Mouse (Mus musculus) limb, embryonic 14.5 days (tissue): Measurements from ENCODE around the gene Actc1. TPM values are rescaled to one million over a fixed set of nuclear protein-coding genes. Genes with fewer than 3 reads are reported as not detected.

Experiments used
- ATAC-seq: fragments of 200-750 bp; cut with Nextera tagmentation; 2 replicates; pipeline ENCODE4 v1.8.0; 2017; ENCODE audit warnings: low read depth, moderate number of reproducible peaks, moderate TSS enrichment; ENCODE audit not compliant: low FRiP score
- DNase-seq: peaks from one replicate; pipeline ENCODE4 v3.0.0-alpha.2; 2015; ENCODE audit warnings: low spot score
- H3K27ac ChIP-seq: fragments of 300-500 bp; sonication (generic); replicated peaks from 2 replicates; pipeline ENCODE4 v1.5.1; 2014; ENCODE audit warnings: low read depth, mild to moderate bottlenecking, low read length, moderate library complexity, mixed read lengths
- H3K27me3 ChIP-seq: fragments of 300-500 bp; sonication (generic); 2 replicates; pipeline ENCODE4 v1.6.1; 2014; ENCODE audit warnings: low read length, mixed read lengths; ENCODE audit not compliant: control insufficient read depth, insufficient read depth
- H3K36me3 ChIP-seq: fragments of 300-500 bp; sonication (generic); 2 replicates; pipeline ENCODE4 v1.6.1; 2014; ENCODE audit warnings: mild to moderate bottlenecking, low read length, moderate library complexity, mixed read lengths; ENCODE audit not compliant: control insufficient read depth, insufficient read depth
- H3K4me1 ChIP-seq: fragments of 300-500 bp; sonication (generic); 2 replicates; pipeline ENCODE4 v1.6.1; 2014; ENCODE audit warnings: antibody characterized with exemption, low read length, mixed read lengths; ENCODE audit not compliant: control insufficient read depth, insufficient read depth
- H3K4me2 ChIP-seq: fragments of 300-500 bp; sonication (generic); replicated peaks from 2 replicates; pipeline ENCODE4 v1.6.1; 2014; ENCODE audit warnings: low read depth, mild to moderate bottlenecking, low read length, moderate library complexity; ENCODE audit not compliant: severe bottlenecking
- H3K4me3 ChIP-seq: fragments of 300-500 bp; sonication (generic); replicated peaks from 2 replicates; pipeline ENCODE4 v1.5.1; 2014; ENCODE audit warnings: low read length
- H3K9ac ChIP-seq: fragments of 300-500 bp; sonication (generic); 2 replicates; pipeline ENCODE4 v1.6.1; 2014; ENCODE audit warnings: mild to moderate bottlenecking, low read depth, low read length, moderate library complexity; ENCODE audit not compliant: severe bottlenecking
- H3K9me3 ChIP-seq: fragments of 300-500 bp; sonication (generic); 2 replicates; pipeline ENCODE4 v1.6.1; 2016; ENCODE audit warnings: low read length; ENCODE audit not compliant: control insufficient read depth
- POLR2A ChIP-seq: fragments of 200-500 bp; IDR thresholded peaks from 2 replicates; pipeline ENCODE4 v1.8.0; 2012; ENCODE audit warnings: inconsistent platforms, mild to moderate bottlenecking, moderate library complexity, borderline replicate concordance; ENCODE audit not compliant: insufficient read depth, insufficient read length; ENCODE audit errors: extremely low read depth
- WGBS: fragments of 180-500 bp; shearing (Covaris S2); extraction: QIAGEN DNeasy Blood & Tissue Kit; methylation state at CpG from one replicate; pipeline ENCODE4 v1.1.7; 2014; 5-methylcytosine and 5-hydroxymethylcytosine counted together
- polyA plus RNA-seq, 2 experiments: library from polyadenylated mRNA; depleted of rRNA in 1 of 2; stranded (reverse) in 1 of 2; unstranded in 1 of 2; fragments of >200 nt; fragmentation: Nextera tagmentation in 1 of 2; extraction: Ambion mirVana in 1 of 2; gene quantifications; 2 replicates each; pipeline versions ENCODE4 v1.2.1 to v1.2.3; 2012 to 2014

The Actc1 gene
- polyA plus RNA-seq, 2 experiments = 1,255 to 1,344 TPM

DNA sequence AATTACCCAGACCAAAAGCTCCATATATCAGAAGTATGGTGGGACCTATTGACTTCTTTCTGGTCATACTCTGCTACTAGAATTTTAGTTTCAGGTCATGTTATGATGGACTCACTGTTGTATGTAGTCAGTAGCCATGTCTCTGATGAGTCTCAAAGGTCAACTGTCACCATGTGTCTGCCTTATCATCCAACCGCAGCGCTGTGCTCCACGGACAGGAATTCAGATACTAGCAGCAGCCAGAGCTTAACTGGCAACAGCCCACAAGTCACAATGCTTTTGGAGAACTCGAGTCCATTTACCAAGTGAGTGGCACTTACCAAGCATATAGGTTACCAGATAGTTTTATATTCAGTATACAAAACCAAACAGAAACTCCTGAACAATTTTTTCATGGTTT lies 44.3 kb upstream of the Actc1 start:
- no peak for ATAC-seq
- Histone ChIP-seq H3K27ac (no peak overlapping the region), H3K9me3 (no peaks in the 10 kb centered on the region), H3K9ac (no peak overlapping the region), H3K4me1 (no peaks in the 10 kb centered on the region), H3K4me2 (no peak overlapping the region), H3K27me3 (no peaks in the 10 kb centered on the region), H3K4me3 (no peak overlapping the region), H3K36me3 (peaks cover 32% of the 10 kb centered on the region)
- DNase-seq = no peak
- 96% methylated on average over 4 of the region's 4 CpGs for WGBS
- no peak for TF ChIP-seq POLR2A

DNA sequence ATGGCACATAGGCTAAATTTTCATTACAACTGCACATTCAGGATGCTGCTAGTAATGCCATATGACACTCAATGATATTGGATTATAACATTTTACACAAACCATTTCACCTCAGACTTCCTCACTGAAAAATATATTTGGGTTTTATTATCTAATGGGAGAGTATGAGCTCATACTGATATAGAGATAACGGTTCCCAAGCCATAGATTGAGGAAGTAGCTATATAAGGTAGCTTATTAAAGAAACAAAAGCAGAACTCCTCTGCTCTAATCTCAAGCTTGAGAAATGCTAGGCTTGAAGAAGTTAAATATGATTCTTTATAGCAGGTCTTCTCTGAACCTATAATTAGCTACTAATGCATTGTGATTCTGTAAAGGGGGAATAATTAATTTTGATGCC lies 43.2 kb upstream of the Actc1 start:
- Histone ChIP-seq H3K27me3 (no peaks in the 10 kb centered on the region), H3K4me3 (no peak overlapping the region), H3K9me3 (no peaks in the 10 kb centered on the region), H3K4me2 (no peak overlapping the region), H3K36me3 (peaks cover 24% of the 10 kb centered on the region), H3K9ac (no peak overlapping the region), H3K4me1 (no peaks in the 10 kb centered on the region), H3K27ac (no peak overlapping the region)
- 87% methylated on average over 1 of the region's 1 CpGs for WGBS
- no peak for ATAC-seq
- DNase-seq = no peak
- no peak for TF ChIP-seq POLR2A

DNA sequence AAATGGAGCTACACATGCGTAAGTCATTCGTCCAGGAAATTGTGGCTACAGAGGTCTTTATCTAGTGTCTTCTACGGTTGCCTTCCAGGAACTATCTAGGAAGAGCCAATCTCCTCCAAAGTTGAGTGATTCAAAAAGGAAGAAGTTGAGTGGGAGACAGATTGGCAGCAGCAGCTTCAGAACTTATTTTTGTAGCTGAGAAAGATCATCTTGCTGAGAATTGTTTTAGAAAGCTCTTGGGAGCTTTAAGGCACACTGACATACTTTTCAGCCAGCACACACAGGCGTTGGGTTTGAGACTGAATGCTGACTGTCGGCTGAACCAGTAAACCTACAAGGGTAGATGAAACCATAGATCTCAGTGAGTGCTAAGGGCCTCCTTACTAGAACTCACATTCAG lies 42.0 kb upstream of the Actc1 start:
- 79% methylated on average over 5 of the region's 5 CpGs for WGBS
- Histone ChIP-seq H3K4me2 (no peak overlapping the region), H3K9ac (no peak overlapping the region), H3K9me3 (no peaks in the 10 kb centered on the region), H3K36me3 (peaks cover 13% of the 10 kb centered on the region), H3K4me1 (no peaks in the 10 kb centered on the region), H3K4me3 (no peak overlapping the region), H3K27ac (no peak overlapping the region), H3K27me3 (no peaks in the 10 kb centered on the region)
- no peak for DNase-seq
- ATAC-seq = no peak
- no peak for TF ChIP-seq POLR2A

DNA sequence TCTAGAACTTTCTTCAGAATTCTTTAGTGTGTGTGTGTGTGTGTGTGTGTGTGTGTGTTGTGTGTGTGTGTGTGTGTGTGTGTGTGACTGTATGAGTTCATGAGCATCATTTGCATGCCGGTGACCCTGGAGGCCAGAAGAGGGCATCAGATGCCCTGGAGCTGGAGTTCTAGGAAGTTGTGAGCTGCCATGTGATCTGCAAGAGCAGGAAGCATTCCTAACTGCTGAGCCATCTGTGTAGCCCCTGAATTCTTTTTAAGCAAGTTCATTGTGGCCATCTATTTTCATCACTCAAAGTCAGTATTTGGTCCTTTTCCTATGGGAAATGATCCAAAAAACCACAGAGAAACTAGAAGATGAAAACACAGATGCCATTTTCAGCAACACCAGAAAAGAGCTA lies 41.3 kb upstream of the Actc1 start:
- no peak overlapping the region for H3K27ac ChIP-seq
- WGBS = 93% methylated on average over 1 of the region's 1 CpGs
- H3K4me2 ChIP-seq = no peak overlapping the region
- H3K27me3 ChIP-seq = no peaks in the 10 kb centered on the region
- TF ChIP-seq POLR2A = no peak
- H3K36me3 ChIP-seq = peaks cover 7% of the 10 kb centered on the region
- H3K4me3 ChIP-seq = no peak overlapping the region
- no peaks in the 10 kb centered on the region for H3K4me1 ChIP-seq
- no peak overlapping the region for H3K9ac ChIP-seq
- ATAC-seq (no peak), DNase-seq (no peak)
- H3K9me3 ChIP-seq = no peaks in the 10 kb centered on the region

DNA sequence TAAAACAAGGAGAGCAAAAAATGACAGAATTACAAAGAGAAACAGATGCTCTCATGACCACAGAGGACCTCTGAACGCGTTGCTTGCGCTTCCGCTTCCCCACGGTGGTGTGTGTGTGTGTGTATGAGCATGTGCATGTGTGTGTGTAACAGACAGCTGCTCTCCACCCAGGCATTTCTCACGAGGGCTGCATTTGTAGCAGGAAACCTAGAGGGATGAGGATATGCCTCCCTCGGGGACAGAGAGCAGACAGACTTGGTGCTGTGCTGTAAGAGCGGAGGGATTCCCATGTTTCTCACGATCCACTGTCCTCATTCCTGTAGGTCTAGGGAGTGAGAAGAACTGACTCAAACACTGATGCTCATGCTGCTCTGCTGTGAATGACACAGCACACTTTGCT lies 40.2 kb upstream of the Actc1 start:
- no peaks in the 10 kb centered on the region for H3K4me1 ChIP-seq
- H3K4me2 ChIP-seq = no peak overlapping the region
- 70% methylated on average over 9 of the region's 9 CpGs for WGBS
- no peak for ATAC-seq
- no peak for DNase-seq
- H3K9ac ChIP-seq = no peak overlapping the region
- no peak for TF ChIP-seq POLR2A
- H3K27me3 ChIP-seq = no peaks in the 10 kb centered on the region
- no peak overlapping the region for H3K27ac ChIP-seq
- no peak overlapping the region for H3K4me3 ChIP-seq
- H3K9me3 ChIP-seq = no peaks in the 10 kb centered on the region
- H3K36me3 ChIP-seq = 0 out of 2 replicates have a peak, but pooled peaks cover 2% of the 10 kb centered on the region

DNA sequence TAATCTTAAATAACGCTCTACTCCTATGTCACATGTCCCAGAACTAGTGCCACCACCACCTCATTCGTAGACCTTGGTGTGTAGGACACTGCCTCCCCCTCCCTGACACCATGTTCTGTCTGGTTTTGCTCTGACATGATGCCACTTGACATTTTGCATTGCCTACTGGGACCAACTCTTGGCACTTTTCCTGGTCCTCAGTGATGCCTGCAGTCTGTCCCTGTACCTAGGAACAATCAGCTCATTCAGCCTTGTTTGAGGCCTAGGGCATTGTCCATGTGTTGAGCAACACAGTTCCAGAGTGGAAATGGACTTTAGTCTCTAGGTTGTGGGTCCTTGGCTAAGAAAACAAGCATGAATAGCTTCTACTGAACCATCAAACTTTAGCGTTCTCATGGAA lies 36.5 kb upstream of the Actc1 start:
- no peak overlapping the region for H3K9ac ChIP-seq
- H3K4me1 ChIP-seq = no peaks in the 10 kb centered on the region
- no peak overlapping the region for H3K4me3 ChIP-seq
- no peak for TF ChIP-seq POLR2A
- no peaks in the 10 kb centered on the region for H3K36me3 ChIP-seq
- H3K27me3 ChIP-seq = no peaks in the 10 kb centered on the region
- 89% methylated on average over 3 of the region's 3 CpGs for WGBS
- no peak overlapping the region for H3K4me2 ChIP-seq
- no peaks in the 10 kb centered on the region for H3K9me3 ChIP-seq
- H3K27ac ChIP-seq = no peak overlapping the region
- no peak for DNase-seq
- no peak for ATAC-seq
